Mouse (Mus musculus): ENCODE data around the gene Ctu2. TPM values are rescaled to one million over a fixed set of nuclear protein-coding genes. Genes with fewer than 3 reads are reported as not detected.

Gene Ctu2
- polyA plus RNA-seq, 1 experiment: 36.0 TPM

DNA sequence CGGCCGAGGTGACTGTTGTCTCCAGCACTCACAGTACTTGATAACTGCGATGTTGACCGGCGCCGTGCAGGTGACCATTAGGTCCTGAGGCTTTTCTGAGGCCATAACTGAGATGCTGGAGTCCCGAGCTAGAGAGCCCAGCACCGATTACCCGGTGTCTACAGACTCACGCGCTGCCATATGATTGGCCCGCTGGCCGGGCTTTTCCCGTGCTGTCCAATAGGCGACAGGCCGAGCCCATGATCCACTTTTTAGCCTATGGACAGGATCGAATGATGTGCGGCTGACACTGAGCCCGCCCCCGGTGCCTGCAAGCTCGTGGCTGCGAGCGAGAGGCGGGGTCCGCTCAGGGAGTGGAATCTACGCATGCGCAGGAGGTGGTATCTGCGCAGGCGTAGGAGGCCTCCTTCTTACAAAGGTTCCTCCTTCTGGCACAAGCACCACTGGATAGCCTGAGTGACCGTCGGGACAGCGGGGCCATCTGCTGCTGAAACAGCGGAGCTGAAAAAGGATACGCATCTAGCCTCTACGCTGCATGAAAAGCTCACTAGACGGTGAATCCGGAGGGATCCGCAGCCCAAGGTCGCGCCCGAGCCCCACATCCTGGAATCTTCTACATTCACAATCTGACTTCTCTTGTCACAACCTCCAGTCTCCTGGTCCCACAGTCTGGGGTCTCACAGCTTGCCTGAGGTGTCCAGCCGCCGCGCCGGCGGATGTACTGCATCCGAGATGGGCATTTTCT, 32.5 kb upstream of the Ctu2 start, which contains the start of gene Mvd:
Mvd (minus strand) TSS at position 161 of the 745 bp plus-strand sequence.
- H3K27ac ChIP-seq (ENCODE audit: insufficient read depth, low read length): peak within 1 kb of the TSS; percentile 62
- H3K4me1 ChIP-seq (ENCODE audit: control insufficient read depth, insufficient read depth, low read length): no peaks in the 10 kb centered on the region
- H3K4me3 ChIP-seq (ENCODE audit: insufficient read depth, low read length): peak within 1 kb of the TSS; percentile 73
- TF ChIP-seq CTCF (IDR thresholded peaks at IDR 0.05; ENCODE audit: borderline replicate concordance, insufficient read depth, low read length) (peak; percentile 34; the same call in 1 of the 2 replicates), POLR2A (IDR thresholded peaks at IDR 0.05; ENCODE audit: low read depth, low read length) (peak; percentile 99)

DNA sequence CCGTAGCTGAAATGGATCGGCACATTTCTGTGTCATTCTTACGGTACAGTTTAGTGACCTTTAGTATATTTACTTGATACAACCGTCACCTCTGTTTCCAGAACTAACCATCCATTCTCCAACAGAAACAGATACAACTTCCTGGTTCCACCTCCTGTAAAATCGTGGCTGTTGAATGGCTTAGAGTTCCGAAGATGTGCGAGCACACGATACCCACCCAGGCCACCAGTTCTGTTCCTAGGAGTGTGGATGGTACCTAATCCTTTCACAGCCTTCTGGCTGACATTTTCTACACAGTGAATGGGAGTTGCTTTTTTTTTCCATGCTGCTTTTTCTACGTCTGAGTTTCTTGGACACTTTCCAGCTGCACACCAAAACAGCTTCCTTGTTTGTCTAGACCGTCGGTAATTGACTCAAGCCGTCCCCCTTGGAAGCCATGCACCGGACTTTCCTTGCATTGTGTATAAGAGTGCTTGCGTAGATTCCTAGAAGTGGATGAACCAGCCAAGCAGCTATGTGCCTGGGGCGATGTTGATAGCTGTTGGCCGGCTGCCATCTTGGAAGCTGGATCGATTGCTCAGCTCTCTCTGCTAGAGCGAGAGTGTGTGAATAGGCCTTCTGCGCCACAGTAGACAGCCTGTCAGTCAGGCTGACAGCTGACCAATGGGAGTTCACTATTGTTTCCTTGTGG, 31.7 kb upstream of the Ctu2 start:
- Histone ChIP-seq H3K4me3 (ENCODE audit: insufficient read depth, low read length) (peak overlapping the region; percentile 53), H3K4me1 (ENCODE audit: control insufficient read depth, insufficient read depth, low read length) (no peaks in the 10 kb centered on the region), H3K27ac (ENCODE audit: insufficient read depth, low read length) (peak overlapping the region; percentile 62)
- TF ChIP-seq CTCF (IDR thresholded peaks at IDR 0.05; ENCODE audit: borderline replicate concordance, insufficient read depth, low read length) (no peak), POLR2A (IDR thresholded peaks at IDR 0.05; ENCODE audit: low read depth, low read length) (peak; percentile 28; the same call in 1 of the 2 replicates)

DNA sequence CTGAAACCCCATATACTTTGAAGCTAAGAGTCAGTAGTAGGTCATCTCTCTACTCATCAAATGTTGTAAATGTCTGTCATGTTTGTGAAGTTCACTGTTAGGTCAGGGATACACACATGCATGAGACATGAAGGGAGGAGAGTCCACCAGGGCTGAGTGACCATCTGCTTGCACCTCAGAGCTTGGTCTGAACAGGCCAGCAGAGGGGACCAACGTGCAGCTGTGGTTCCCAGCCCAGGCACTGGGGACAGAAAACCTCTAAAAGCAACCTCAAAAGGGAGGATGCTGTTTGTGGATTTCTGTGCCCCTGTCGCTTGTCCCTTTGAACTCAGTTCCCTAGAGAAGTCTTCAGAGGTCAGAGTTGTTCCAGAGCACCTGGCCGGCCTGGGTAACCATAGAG, 30.7 kb upstream of the Ctu2 start:
- H3K4me1 ChIP-seq (ENCODE audit: control insufficient read depth, insufficient read depth, low read length): no peaks in the 10 kb centered on the region
- H3K4me3 ChIP-seq (ENCODE audit: insufficient read depth, low read length): no peak overlapping the region
- H3K27ac ChIP-seq (ENCODE audit: insufficient read depth, low read length): no peak overlapping the region
- TF ChIP-seq CTCF (IDR thresholded peaks at IDR 0.05; ENCODE audit: borderline replicate concordance, insufficient read depth, low read length) (peak; percentile 37; the same call in 1 of the 2 replicates), POLR2A (IDR thresholded peaks at IDR 0.05; ENCODE audit: low read depth, low read length) (0 out of 2 replicates have a peak, but pooled peaks have one; percentile 11)

DNA sequence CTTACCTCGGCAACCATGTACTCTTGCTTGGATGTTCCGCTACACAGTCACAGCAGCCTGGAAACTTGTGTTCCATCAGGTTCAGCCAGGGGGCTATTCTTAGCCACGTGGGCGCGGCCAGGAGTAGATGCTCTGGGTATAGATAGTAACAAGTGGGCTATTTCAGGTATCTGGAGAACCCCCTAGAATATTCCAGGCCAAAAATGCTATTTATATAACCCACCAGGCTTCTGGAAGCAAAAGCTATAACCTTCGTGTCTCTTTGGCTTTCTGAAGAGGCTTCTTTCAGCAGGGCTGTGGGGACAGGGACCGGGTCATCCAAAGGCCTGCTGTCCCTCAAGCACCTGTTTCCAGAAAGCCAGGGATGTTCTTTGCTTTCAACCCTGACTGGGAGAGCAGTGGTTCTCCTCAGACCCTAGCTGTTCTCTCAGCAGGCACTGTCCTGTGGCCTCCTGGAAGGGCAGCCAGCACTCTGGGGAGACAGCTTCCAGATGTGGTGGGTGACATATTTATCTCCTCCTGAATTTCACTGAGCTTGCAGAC, 24.7 kb upstream of the Ctu2 start:
- Histone ChIP-seq H3K4me3 (ENCODE audit: insufficient read depth, low read length) (no peak overlapping the region), H3K27ac (ENCODE audit: insufficient read depth, low read length) (no peak overlapping the region), H3K4me1 (ENCODE audit: control insufficient read depth, insufficient read depth, low read length) (no peaks in the 10 kb centered on the region)
- no peak for TF ChIP-seq CTCF (IDR thresholded peaks at IDR 0.05; ENCODE audit: borderline replicate concordance, insufficient read depth, low read length)

DNA sequence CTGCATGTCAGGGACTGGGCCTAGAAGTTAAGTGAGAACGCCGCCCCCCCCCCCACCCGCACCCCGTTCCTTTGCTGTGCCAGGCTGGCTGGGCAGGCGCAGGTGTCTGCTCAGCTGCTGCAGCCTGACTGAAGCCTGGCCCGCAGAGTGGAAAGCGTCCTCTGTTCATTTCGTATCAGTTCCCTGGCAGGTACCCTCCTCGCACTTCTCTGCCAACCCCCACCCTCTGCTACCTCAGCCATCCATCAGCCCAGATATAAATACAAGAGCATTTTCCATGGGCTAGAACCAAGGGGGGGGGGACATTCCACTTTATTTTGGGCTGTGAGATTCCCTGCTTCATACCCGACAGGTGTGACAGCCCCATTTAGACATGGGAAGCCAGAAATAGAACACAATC, 23.8 kb upstream of the Ctu2 start:
- Histone ChIP-seq H3K27ac (ENCODE audit: insufficient read depth, low read length) (no peak overlapping the region), H3K4me1 (ENCODE audit: control insufficient read depth, insufficient read depth, low read length) (no peaks in the 10 kb centered on the region), H3K4me3 (ENCODE audit: insufficient read depth, low read length) (no peak overlapping the region)
- TF ChIP-seq POLR2A (IDR thresholded peaks at IDR 0.05; ENCODE audit: low read depth, low read length) (no peak), CTCF (IDR thresholded peaks at IDR 0.05; ENCODE audit: borderline replicate concordance, insufficient read depth, low read length) (no peak)

DNA sequence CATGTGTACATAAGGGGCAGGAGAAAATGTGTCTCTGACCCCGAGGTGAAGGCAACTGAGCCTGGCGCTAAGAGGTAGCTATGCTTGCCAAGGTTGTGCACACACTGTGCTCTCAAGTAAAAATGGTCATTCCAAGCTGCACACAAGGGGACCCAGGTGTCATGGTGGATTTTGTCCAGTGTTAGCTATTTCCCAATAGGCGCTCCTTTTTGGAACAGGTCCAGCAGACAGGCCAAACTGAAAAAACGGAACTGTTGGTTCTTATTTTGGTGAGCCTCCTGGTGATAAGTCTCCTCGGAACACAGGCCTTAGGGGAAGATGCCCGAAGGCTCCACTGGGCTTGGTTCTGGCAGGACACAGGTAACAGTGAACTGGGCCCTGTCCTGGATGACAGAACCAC, 21.5 kb upstream of the Ctu2 start:
- Histone ChIP-seq H3K4me1 (ENCODE audit: control insufficient read depth, insufficient read depth, low read length) (no peaks in the 10 kb centered on the region), H3K27ac (ENCODE audit: insufficient read depth, low read length) (no peak overlapping the region), H3K4me3 (ENCODE audit: insufficient read depth, low read length) (no peak overlapping the region)
- no peak for TF ChIP-seq POLR2A (IDR thresholded peaks at IDR 0.05; ENCODE audit: low read depth, low read length)
- TF ChIP-seq CTCF (IDR thresholded peaks at IDR 0.05; ENCODE audit: borderline replicate concordance, insufficient read depth, low read length): no peak

DNA sequence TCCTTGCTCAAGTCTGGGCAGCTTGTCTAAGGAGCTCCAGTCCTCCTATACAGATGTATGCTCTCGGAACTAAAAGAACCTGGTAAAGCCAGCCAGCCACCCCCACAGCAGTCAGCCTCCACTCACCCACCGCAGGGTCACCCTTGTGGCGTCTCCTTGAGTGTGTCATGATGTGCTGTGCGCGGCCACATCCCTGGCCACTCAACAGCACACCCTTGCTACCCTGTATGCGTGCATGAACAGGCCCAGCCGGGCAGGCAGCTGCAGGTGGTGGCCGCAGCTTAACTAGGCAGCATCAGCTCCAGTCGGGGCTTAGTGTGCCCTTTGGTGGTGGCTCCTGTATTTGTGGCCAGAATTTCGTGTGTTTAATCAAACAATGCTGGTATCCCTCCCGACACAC, 18.8 kb upstream of the Ctu2 start:
- TF ChIP-seq CTCF (IDR thresholded peaks at IDR 0.05; ENCODE audit: borderline replicate concordance, insufficient read depth, low read length): no peak
- no peak for TF ChIP-seq POLR2A (IDR thresholded peaks at IDR 0.05; ENCODE audit: low read depth, low read length)
- H3K27ac ChIP-seq (ENCODE audit: insufficient read depth, low read length): no peak overlapping the region
- no peak overlapping the region for H3K4me3 ChIP-seq (ENCODE audit: insufficient read depth, low read length)
- peaks cover 11% of the 10 kb centered on the region for H3K4me1 ChIP-seq (ENCODE audit: control insufficient read depth, insufficient read depth, low read length)

DNA sequence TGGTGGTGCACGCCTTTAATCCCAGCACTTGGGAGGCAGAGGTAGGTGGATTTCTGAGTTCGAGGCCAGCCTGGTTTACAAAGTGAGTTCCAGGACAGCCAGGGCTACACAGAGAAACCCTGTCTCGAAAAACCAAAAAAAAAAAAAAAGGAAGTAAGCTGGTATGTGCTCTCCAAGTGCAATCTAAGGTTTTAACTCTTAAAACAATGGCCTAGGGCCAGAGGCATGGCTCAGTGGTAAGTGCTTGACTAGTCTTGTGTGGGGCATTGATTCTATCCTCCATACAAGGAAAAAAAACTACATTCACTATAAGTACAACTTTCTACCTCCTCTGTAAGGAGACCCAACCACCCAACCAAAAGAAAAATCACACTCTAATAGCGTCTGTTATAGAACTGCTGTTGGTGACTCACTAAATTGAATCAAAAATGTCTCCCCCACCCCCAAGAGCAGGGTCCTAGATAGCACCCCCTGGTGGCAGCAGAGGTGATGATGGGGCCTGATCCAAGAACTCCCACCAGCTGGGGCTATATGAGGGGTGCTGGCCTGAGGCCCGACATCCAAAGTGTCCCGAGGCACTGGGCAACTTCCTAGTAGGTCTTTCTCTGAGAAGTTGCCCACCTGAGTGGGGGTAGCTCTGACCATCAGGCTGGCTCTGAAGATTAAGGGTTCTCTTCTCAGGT, 16.6 kb upstream of the Ctu2 start:
- no peak overlapping the region for H3K27ac ChIP-seq (ENCODE audit: insufficient read depth, low read length)
- H3K4me3 ChIP-seq (ENCODE audit: insufficient read depth, low read length): no peak overlapping the region
- TF ChIP-seq POLR2A (IDR thresholded peaks at IDR 0.05; ENCODE audit: low read depth, low read length) (no peak), CTCF (IDR thresholded peaks at IDR 0.05; ENCODE audit: borderline replicate concordance, insufficient read depth, low read length) (no peak)
- H3K4me1 ChIP-seq (ENCODE audit: control insufficient read depth, insufficient read depth, low read length): peaks cover 21% of the 10 kb centered on the region

DNA sequence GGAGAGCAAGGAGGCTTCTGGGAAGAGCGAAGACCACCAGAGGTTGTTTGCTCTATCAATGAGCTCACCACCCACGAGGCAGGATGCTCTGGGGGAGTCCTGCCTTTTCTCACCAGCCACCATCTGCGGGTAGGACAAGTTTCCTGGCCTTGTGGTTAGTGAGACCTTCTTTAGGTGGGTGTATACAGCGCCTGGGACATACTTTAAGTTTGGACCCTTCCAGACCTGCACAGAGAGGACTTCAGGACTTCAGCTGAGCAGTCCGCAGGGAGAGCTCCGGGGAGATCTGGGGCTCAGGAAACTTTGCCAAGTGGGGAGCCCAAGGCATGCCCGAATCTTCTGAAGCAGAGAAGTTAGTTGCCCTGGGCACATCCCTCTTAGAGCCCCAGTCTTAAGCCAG, 16.0 kb upstream of the Ctu2 start:
- TF ChIP-seq POLR2A (IDR thresholded peaks at IDR 0.05; ENCODE audit: low read depth, low read length) (no peak), CTCF (IDR thresholded peaks at IDR 0.05; ENCODE audit: borderline replicate concordance, insufficient read depth, low read length) (no peak)
- Histone ChIP-seq H3K4me1 (ENCODE audit: control insufficient read depth, insufficient read depth, low read length) (peaks cover 21% of the 10 kb centered on the region), H3K27ac (ENCODE audit: insufficient read depth, low read length) (no peak overlapping the region), H3K4me3 (ENCODE audit: insufficient read depth, low read length) (no peak overlapping the region)
